Mouse (Mus musculus): Measurements from ENCODE around the gene Asns.
"Not testable (repeated sequence)": the region's sequence is repeated elsewhere in the genome, so short reads cannot be mapped to it uniquely, and the experiment has no call there.

Gene Asns

GRCm38 (mm10) chr6:7676194-7676901 is 16.7 kb downstream of the Asns start:
- no peak for DNase-seq (ENCODE audit: low spot score)

- no peak for DNase-seq (ENCODE audit: low spot score)
Measured at GRCm38 (mm10) chr6:7672438-7673253, 20.4 kb downstream of the Asns start.

- DNase-seq (ENCODE audit: low spot score): no peak
Measured at GRCm38 (mm10) chr6:7671429-7671828, 21.6 kb downstream of the Asns start.

GRCm38 (mm10) chr6:7670588-7670987 is 22.5 kb downstream of the Asns start:
- DNase-seq (ENCODE audit: low spot score): no peak

- DNase-seq (ENCODE audit: low spot score): no peak
Measured at GRCm38 (mm10) chr6:7669721-7670120, 23.3 kb downstream of the Asns start.

GRCm38 (mm10) chr6:7668332-7668731 is 24.7 kb downstream of the Asns start:
- DNase-seq (ENCODE audit: low spot score): no peak

GRCm38 (mm10) chr6:7665902-7666301 is 27.2 kb downstream of the Asns start:
- not testable (repeated sequence) for DNase-seq (ENCODE audit: low spot score)

GRCm38 (mm10) chr6:7661455-7661854 is 31.6 kb downstream of the Asns start:
- no peak for DNase-seq (ENCODE audit: low spot score)

- no peak for DNase-seq (ENCODE audit: low spot score)
Measured at GRCm38 (mm10) chr6:7660377-7661080, 32.5 kb downstream of the Asns start.

- no peak for DNase-seq (ENCODE audit: low spot score)
Measured at GRCm38 (mm10) chr6:7656601-7657000, 36.5 kb downstream of the Asns start.

GRCm38 (mm10) chr6:7648458-7648857 is 44.6 kb downstream of the Asns start:
- DNase-seq (ENCODE audit: low spot score): no peak

Measured in spleen, adult 12 weeks (tissue).